ENCODE assay signal across 26 mouse cellular contexts in genomic region chr19:4610109-4610508, GRCm38 (mm10). TPM values are rescaled to one million over a fixed set of nuclear protein-coding genes. Genes with fewer than 3 reads are reported as not detected.
DNase-seq lines count a peak whose midpoint lies in the region; ATAC-seq and TF ChIP-seq lines count a peak whose summit lies in the region.
"Had no signal": no experiment of that assay in that cellular context is flagged by ENCODE, and none has a peak within 500 bp of the region (broad histone marks: within the 10 kb centered on the region; RNA-seq: fewer than 3 reads in every experiment).

No protein-coding gene starts in this region.

- TF ChIP-seq CTCF in cerebellum, adult 2 months (IDR thresholded peaks at IDR 0.05; ENCODE audit: borderline replicate concordance, insufficient read depth, low read depth, low read length): no peak

- no peak overlapping the region for H3K27ac ChIP-seq in cerebellum, adult 2 months (ENCODE audit: insufficient read depth, low read length)
- H3K27ac ChIP-seq in limb, embryonic 12.5 days: no peak overlapping the region
- no peak overlapping the region for H3K27ac ChIP-seq in limb, embryonic 10.5 days
- H3K27ac ChIP-seq: embryonic facial prominence, embryonic 15.5 days; heart, embryonic 15.5 days; hindbrain, embryonic 12.5 days; kidney, embryonic 15.5 days; macrophage; midbrain, embryonic 10.5 days; neural tube, embryonic 15.5 days; stomach, embryonic 15.5 days had no signal

- H3K4me1 ChIP-seq in cerebellum, adult 2 months (ENCODE audit: control insufficient read depth, insufficient read depth, low read length): peaks cover 27% of the 10 kb centered on the region
- H3K4me1 ChIP-seq in limb, embryonic 12.5 days (replicated peaks): peaks cover 26% of the 10 kb centered on the region
- H3K4me1 ChIP-seq in limb, embryonic 10.5 days: peaks cover 31% of the 10 kb centered on the region

- 0 out of 2 replicates have a peak overlapping the region, but pooled peaks have one; percentile 23 for H3K9ac ChIP-seq in limb, embryonic 12.5 days (replicated peaks)
- H3K9ac ChIP-seq: embryonic facial prominence, embryonic 15.5 days; heart, embryonic 15.5 days; hindbrain, embryonic 12.5 days; kidney, embryonic 15.5 days; liver, postnatal 0 days; stomach, embryonic 15.5 days had no signal

- WGBS in cerebellum, adult 2 months: 4% methylated on average over 4 of the region's 4 CpGs
- WGBS in limb, embryonic 12.5 days: 56% methylated on average over 4 of the region's 4 CpGs
- 76% methylated on average over 4 of the region's 4 CpGs for WGBS in limb, embryonic 10.5 days

- no peak for TF ChIP-seq POLR2A in cerebellum, adult 2 months (IDR thresholded peaks at IDR 0.05; ENCODE audit: borderline replicate concordance, insufficient read depth, low read length)

- intact Hi-C loops in heart, postnatal 25 days (cut with DNase I): no loop called here

- H3K27me3 ChIP-seq in cerebellum, adult 2 months (ENCODE audit: control insufficient read depth, insufficient read depth, low read length): no peaks in the 10 kb centered on the region
- H3K27me3 ChIP-seq in limb, embryonic 12.5 days: no peaks in the 10 kb centered on the region
- H3K27me3 ChIP-seq in limb, embryonic 10.5 days (ENCODE audit: low read depth, poor library complexity, severe bottlenecking): no peaks in the 10 kb centered on the region
- H3K27me3 ChIP-seq: embryonic facial prominence, embryonic 15.5 days; heart, embryonic 15.5 days; hindbrain, embryonic 12.5 days; kidney, embryonic 15.5 days; neural tube, embryonic 15.5 days; stomach, embryonic 15.5 days had no signal

- no peaks in the 10 kb centered on the region for H3K9me3 ChIP-seq in limb, embryonic 12.5 days
- H3K9me3 ChIP-seq in limb, embryonic 10.5 days (replicated peaks): no peaks in the 10 kb centered on the region
- H3K9me3 ChIP-seq: embryonic facial prominence, embryonic 15.5 days; heart, embryonic 15.5 days; hindbrain, embryonic 12.5 days; kidney, embryonic 15.5 days; midbrain, embryonic 10.5 days; neural tube, embryonic 15.5 days; stomach, embryonic 15.5 days had no signal

- no peak for ATAC-seq in limb, embryonic 12.5 days (ENCODE audit: insufficient number of reproducible peaks, insufficient read depth, low FRiP score, low TSS enrichment, low read depth)
- ATAC-seq: forebrain, embryonic 14.5 days; liver, postnatal 0 days had no signal

- peaks cover 40% of the 10 kb centered on the region for H3K36me3 ChIP-seq in limb, embryonic 12.5 days
- H3K36me3 ChIP-seq in limb, embryonic 10.5 days: peaks cover 35% of the 10 kb centered on the region

- DNase-seq in cerebellum, adult 2 months: peak; percentile 24 to 48
- no peak for DNase-seq in cerebellum, postnatal 10 days
- DNase-seq in heart, adult 8-10 months (ENCODE audit: low spot score): peak; percentile 36
- DNase-seq in heart, postnatal 25 days (ENCODE audit: low spot score): no peak
- DNase-seq in limb, embryonic 10.5 days (ENCODE audit: low spot score): no peak
- peak; percentile 68 for DNase-seq in gastrocnemius, postnatal 25 days
- DNase-seq: adrenal gland, postnatal 10 days; cerebellum, adult 8-10 months; kidney, adult 11 months; kidney, postnatal 4 days; liver, postnatal 0 days; right cerebral cortex, adult 18-20 months; right cerebral cortex, postnatal 4 days; thymus, adult 18-20 months; thymus, postnatal 36 days had no signal

- no peak overlapping the region for H3K4me2 ChIP-seq in limb, embryonic 12.5 days
- H3K4me2 ChIP-seq: embryonic facial prominence, embryonic 15.5 days; heart, embryonic 15.5 days; hindbrain, embryonic 12.5 days; kidney, embryonic 15.5 days; liver, embryonic 11.5 days; neural tube, embryonic 15.5 days; stomach, embryonic 15.5 days had no signal

- no peak overlapping the region for H3K4me3 ChIP-seq in cerebellum, adult 2 months (replicated peaks; ENCODE audit: insufficient read depth, low read depth, low read length)
- no peak overlapping the region for H3K4me3 ChIP-seq in limb, embryonic 12.5 days (replicated peaks)
- H3K4me3 ChIP-seq in limb, embryonic 10.5 days: no peak overlapping the region
- H3K4me3 ChIP-seq: embryonic facial prominence, embryonic 15.5 days; heart, embryonic 15.5 days; hindbrain, embryonic 12.5 days; kidney, embryonic 15.5 days; midbrain, embryonic 10.5 days; neural tube, embryonic 15.5 days; stomach, embryonic 15.5 days had no signal

RNA-seq across cellular contexts. Expression of gene Lrfn4, which starts 5.4 kb away (rescaled TPM):
- polyA plus RNA-seq in cerebellum, adult 2 months (2012; rRNA removed): 25.7 and 29.5 TPM in 2 replicates
- total RNA-seq in heart, adult 8-10 months (2022): 1 to 10 TPM; 5.7 to 7.8 (median 7.1) TPM
- total RNA-seq in heart, postnatal 25 days (2021): 10 to 100 TPM in 1 of 2 experiments, 1 to 10 TPM in 1; 9.5 to 10.5 TPM
- polyA plus RNA-seq in limb, embryonic 12.5 days (2016; fragmentation: Nextera tagmentation; extraction: Ambion mirVana): 12.1 and 15.4 TPM in 2 replicates
- polyA plus RNA-seq in limb, embryonic 10.5 days (2016; fragmentation: Nextera tagmentation; extraction: Ambion mirVana): 7.8 and 8.0 TPM in 2 replicates
- 1 to 10 TPM; 1.4 to 1.5 TPM for total RNA-seq in gastrocnemius, postnatal 25 days (2021)

RNA-seq across cellular contexts. Expression of gene Rce1, which starts 15.3 kb away (rescaled TPM):
- 58.7 and 60.9 TPM in 2 replicates for polyA plus RNA-seq in cerebellum, adult 2 months (2012; rRNA removed)
- total RNA-seq in heart, adult 8-10 months (2022): 1 to 10 TPM; 6.9 to 9.2 (median 8.0) TPM
- total RNA-seq in heart, postnatal 25 days (2021): 10 to 100 TPM; 10.9 to 11.1 TPM
- polyA plus RNA-seq in limb, embryonic 12.5 days (2016; fragmentation: Nextera tagmentation; extraction: Ambion mirVana): 68.1 and 68.8 TPM in 2 replicates
- polyA plus RNA-seq in limb, embryonic 10.5 days (2016; fragmentation: Nextera tagmentation; extraction: Ambion mirVana): 85.7 and 90.4 TPM in 2 replicates
- 1 to 10 TPM; 3.9 to 6.5 TPM for total RNA-seq in gastrocnemius, postnatal 25 days (2021)

Comparison
In these comparisons a context has a peak if more than half of its experiments do, and no peak if none do; other contexts are left out.
1. DNase-seq: peak in cerebellum, adult 2 months (2 of 2), heart, adult 8-10 months (single experiment) and gastrocnemius, postnatal 25 days (single experiment); none in cerebellum, postnatal 10 days (0 of 2), heart, postnatal 25 days (single experiment) and limb, embryonic 10.5 days (single experiment).